Mouse (Mus musculus) kidney, embryonic 16.5 days (tissue): ENCODE data around the gene Pink1. TPM values are rescaled to one million over a fixed set of nuclear protein-coding genes. Genes with fewer than 3 reads are reported as not detected.

Experiments
- ATAC-seq: fragments of 200-750 bp; cut with Nextera tagmentation; 2 replicates; pipeline ENCODE4 v1.8.0; 2017; ENCODE audit warnings: moderate TSS enrichment; ENCODE audit not compliant: low FRiP score, low TSS enrichment
- H3K27ac ChIP-seq: fragments of 300-500 bp; sonication (generic); 2 replicates; pipeline ENCODE4 v1.5.1; 2014; ENCODE audit warnings: low read length
- H3K27me3 ChIP-seq: fragments of 300-500 bp; sonication (generic); 2 replicates; pipeline ENCODE4 v1.6.1; 2014; ENCODE audit warnings: low read length, control low read depth, mixed read lengths; ENCODE audit not compliant: insufficient read depth
- H3K36me3 ChIP-seq: fragments of 300-500 bp; sonication (generic); 2 replicates; pipeline ENCODE4 v1.6.1; 2014; ENCODE audit warnings: low read length, control low read depth, mixed read lengths; ENCODE audit not compliant: insufficient read depth
- H3K4me1 ChIP-seq: fragments of 300-500 bp; sonication (generic); 2 replicates; pipeline ENCODE4 v1.6.1; 2014; ENCODE audit warnings: low read length, control low read depth, mixed read lengths; ENCODE audit not compliant: insufficient read depth
- H3K4me2 ChIP-seq: fragments of 300-500 bp; sonication (generic); replicated peaks from 2 replicates; pipeline ENCODE4 v1.6.1; 2014; ENCODE audit warnings: low read depth, low read length
- H3K4me3 ChIP-seq: fragments of 300-500 bp; sonication (generic); 2 replicates; pipeline ENCODE4 v1.5.1; 2014; ENCODE audit warnings: mild to moderate bottlenecking, low read length
- H3K9ac ChIP-seq: fragments of 300-500 bp; sonication (generic); replicated peaks from 2 replicates; pipeline ENCODE4 v1.6.1; 2014; ENCODE audit warnings: low read length
- H3K9me3 ChIP-seq: fragments of 300-500 bp; sonication (generic); 2 replicates; pipeline ENCODE4 v1.6.1; 2016; ENCODE audit warnings: low read length, control low read depth
- WGBS: fragments of 180-500 bp; shearing (Covaris S2); extraction: QIAGEN DNeasy Blood & Tissue Kit; methylation state at CpG from one replicate; pipeline ENCODE4 v1.1.7; 2014; 5-methylcytosine and 5-hydroxymethylcytosine counted together
- polyA plus RNA-seq: library from polyadenylated mRNA; unstranded; fragments of >200 nt; fragmentation: Nextera tagmentation; extraction: Ambion mirVana; gene quantifications from 2 replicates; pipeline ENCODE4 v1.2.1, GENCODE M21; 2015

Pink1 gene
- polyA plus RNA-seq, 1 experiment from 2014 or later = 56.0 TPM

DNA sequence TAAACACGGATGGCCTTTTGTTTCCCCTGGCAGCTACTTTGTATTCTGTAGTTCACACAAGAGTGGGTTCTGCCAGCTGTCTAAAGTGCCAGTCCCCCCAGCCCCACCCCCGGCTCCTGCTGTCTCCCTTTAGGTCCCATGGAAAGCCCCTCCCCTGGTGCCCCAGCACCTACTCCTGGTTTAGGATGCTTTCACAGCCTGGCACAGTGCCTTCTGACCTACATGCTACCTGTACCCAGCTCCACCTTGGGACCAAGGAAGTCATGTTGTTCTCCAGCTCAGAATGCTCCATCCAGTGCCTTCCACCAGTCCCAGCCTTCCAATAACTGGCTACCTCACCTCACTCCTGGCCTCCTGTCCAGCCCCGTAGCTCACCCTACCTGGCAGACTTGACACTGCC, 19.1 kb downstream of the Pink1 start:
- peaks cover 18% of the 10 kb centered on the region for H3K4me1 ChIP-seq
- no peak overlapping the region for H3K4me2 ChIP-seq
- no peaks in the 10 kb centered on the region for H3K27me3 ChIP-seq
- H3K4me3 ChIP-seq = no peak overlapping the region
- H3K27ac ChIP-seq = no peak overlapping the region
- peaks cover 39% of the 10 kb centered on the region for H3K36me3 ChIP-seq
- no peak for ATAC-seq
- no peak overlapping the region for H3K9ac ChIP-seq
- 88% methylated on average over 3 of the region's 3 CpGs for WGBS
- no peaks in the 10 kb centered on the region for H3K9me3 ChIP-seq

DNA sequence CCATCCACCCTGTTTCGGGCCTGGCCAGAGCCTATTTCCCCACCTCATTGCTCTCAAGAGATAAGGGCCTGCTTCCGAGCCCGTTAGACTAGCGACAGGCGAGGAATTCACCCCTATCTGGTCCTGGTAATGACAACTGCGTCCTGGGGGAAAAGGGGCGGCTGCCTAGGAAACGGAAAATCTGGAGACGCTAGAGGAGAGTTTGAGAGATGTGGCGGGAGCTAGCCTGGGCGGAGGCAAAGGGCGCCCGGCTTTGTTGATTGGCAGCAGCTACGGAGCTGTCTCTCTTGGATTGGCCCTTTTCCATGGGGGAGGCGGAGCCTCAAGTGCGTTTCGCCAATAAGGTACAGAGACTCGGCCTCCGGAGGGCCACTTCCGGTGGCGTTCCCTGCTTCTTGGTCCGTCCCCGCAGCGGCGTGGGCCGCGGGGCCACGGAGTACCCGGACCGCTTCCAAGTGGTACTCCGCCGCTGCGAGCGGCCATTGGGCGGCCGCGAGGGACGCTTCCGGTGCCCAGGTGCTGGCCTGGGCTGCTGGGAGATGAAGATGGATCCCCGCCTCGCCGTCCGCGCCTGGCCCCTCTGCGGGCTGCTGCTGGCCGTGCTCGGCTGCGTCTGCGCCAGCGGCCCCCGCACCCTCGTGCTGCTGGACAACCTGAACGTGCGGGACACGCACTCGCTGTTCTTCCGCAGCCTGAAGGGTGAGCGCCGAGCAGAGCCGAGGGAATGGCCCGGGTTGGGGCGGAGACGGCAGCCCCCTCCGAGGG, 21.6 kb downstream of the Pink1 start, which contains the start of gene Ddost:
Gene Ddost (plus strand): TSS at position 391 of the 765 bp plus-strand sequence.
- under 1% methylated on average over 64 of the region's 64 CpGs for WGBS
- H3K9me3 ChIP-seq = no peaks in the 10 kb centered on the region
- peak within 1 kb of the TSS; percentile 99 for H3K4me3 ChIP-seq

DNA sequence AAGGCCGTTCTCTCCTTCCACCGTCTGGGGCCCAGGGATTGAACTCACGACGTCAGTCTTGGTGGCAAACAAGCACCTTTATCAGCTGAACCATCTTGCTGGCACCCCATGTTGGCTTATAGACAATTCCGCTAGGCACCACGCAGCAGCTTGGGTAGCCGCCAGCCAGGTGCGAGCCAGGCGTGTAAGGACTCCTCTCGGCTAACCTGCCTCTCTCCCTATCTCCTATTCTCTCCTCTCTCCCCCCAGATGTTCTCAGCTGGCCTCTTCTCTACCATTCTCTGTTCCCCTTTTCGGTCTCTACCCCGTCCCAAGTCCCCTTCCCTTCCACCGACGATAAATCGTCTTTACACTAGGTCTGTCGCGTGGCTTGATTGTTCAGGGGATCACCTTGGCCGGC, 22.4 kb downstream of the Pink1 start:
- Histone ChIP-seq H3K36me3 (peaks cover 9% of the 10 kb centered on the region), H3K4me3 (peak overlapping the region; percentile 99), H3K27me3 (0 out of 2 replicates have a peak, but pooled peaks cover 2% of the 10 kb centered on the region), H3K9me3 (no peaks in the 10 kb centered on the region), H3K4me2 (peak overlapping the region; percentile 90), H3K9ac (peak overlapping the region; percentile 88), H3K27ac (peak overlapping the region; percentile 85), H3K4me1 (peaks cover 18% of the 10 kb centered on the region)
- WGBS = 13% methylated on average over 18 of the region's 18 CpGs
- no peak for ATAC-seq

More for the DNA sequence above, 21.6 kb downstream of the Pink1 start, which contains the start of gene Ddost:
- Histone ChIP-seq H3K27ac (peak within 1 kb of the TSS; percentile 85), H3K9ac (peak within 1 kb of the TSS; percentile 99), H3K36me3 (peaks cover 16% of the 10 kb centered on the region), H3K4me2 (peak within 1 kb of the TSS; percentile 93), H3K4me1 (peaks cover 18% of the 10 kb centered on the region), H3K27me3 (0 out of 2 replicates have a peak, but pooled peaks cover under 1% of the 10 kb centered on the region)
- ATAC-seq = peak; percentile 99

DNA sequence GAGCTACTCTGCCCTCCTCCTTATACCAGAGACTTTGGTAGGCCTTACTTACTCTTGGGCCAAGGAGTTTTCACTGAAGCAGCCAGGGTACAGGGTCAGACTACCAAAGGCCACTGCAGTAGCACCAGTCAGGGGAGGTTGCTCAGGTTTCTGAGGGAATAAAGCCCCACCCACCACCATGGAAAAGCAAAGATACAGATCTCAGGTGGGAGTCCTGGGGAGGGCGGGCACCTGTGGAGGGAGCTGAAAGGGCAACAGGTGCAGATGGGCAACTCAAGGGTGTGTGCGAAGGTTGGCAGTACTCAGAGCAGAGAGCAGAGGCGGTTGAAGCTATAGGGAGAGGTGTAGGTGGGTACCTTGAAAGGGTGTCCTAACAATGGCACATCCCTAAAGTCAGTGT, 23.1 kb downstream of the Pink1 start:
- no peak overlapping the region for H3K9ac ChIP-seq
- no peak for ATAC-seq
- no peak overlapping the region for H3K27ac ChIP-seq
- 0 out of 2 replicates have a peak, but pooled peaks cover 2% of the 10 kb centered on the region for H3K27me3 ChIP-seq
- peaks cover 18% of the 10 kb centered on the region for H3K4me1 ChIP-seq
- H3K4me2 ChIP-seq = peak overlapping the region; percentile 90; the same call in 1 of the 2 replicates
- 0 out of 2 replicates have a peak, but pooled peaks cover 4% of the 10 kb centered on the region for H3K36me3 ChIP-seq
- H3K4me3 ChIP-seq = no peak overlapping the region
- no peaks in the 10 kb centered on the region for H3K9me3 ChIP-seq
- 86% methylated on average over 3 of the region's 3 CpGs for WGBS

DNA sequence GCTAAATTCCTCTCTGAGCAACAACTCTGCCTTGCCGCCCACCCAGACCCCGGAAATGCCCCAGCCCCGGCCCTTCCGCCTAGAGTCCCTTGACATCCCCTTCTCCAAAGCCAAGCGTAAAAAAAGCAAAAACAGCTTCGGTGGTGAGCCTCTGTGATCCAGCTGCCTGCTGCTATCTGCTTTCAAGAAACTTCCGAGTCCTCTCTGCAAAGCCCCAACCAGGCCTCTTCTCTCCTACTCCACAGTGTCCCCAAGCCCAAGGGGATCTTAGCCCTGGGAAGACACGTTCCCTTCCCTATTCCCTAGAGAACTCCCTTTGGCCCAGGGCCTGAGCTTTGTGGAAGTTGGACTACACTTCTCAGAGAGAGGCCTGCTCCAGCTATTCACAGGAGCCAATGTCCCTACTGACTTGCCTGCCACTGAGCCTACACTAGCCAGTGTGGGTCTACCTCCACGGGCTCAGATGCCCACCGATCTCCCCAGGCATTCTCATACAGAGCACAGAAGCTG, 24.8 kb downstream of the Pink1 start:
- H3K4me3 ChIP-seq = no peak overlapping the region

DNA sequence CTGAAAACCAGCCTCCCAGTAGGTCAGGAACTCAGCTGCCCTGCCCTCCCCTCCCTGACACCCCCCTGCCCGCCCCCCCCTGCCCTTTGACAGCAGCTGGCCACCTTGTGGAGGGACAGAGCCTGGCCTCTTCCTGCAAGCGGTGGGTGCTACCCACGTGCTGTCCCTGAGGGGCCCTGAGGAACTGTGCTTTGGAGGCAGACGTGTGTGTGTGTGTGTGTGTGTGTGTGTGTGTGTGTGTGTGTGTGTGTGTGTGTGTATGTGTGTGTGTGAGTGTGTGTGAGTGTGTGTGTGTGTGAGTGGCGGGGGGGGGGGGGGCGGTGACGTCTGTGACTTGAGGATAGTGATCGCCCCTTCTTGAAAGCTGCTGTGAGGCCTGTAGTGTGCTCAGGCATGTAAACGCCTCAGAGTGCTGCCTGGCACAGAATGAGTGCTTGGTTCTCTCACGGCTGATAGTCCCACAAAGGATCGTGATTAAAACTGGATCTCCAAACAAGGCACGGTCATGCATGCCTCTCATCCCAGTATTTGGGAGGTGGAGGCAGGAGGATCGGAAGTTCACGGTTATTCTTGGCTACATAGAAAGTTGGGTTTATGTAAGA, 32.1 kb downstream of the Pink1 start:
- 0 out of 2 replicates have a peak, but pooled peaks cover 3% of the 10 kb centered on the region for H3K4me1 ChIP-seq
- H3K4me2 ChIP-seq = no peak overlapping the region
- no peaks in the 10 kb centered on the region for H3K27me3 ChIP-seq
- H3K36me3 ChIP-seq = no peaks in the 10 kb centered on the region
- H3K9ac ChIP-seq = no peak overlapping the region
- 89% methylated on average over 7 of the region's 14 CpGs for WGBS
- no peak for ATAC-seq
- H3K27ac ChIP-seq = no peak overlapping the region
- H3K9me3 ChIP-seq = no peaks in the 10 kb centered on the region
- H3K4me3 ChIP-seq = no peak overlapping the region

More for the DNA sequence above, 24.8 kb downstream of the Pink1 start:
- no peaks in the 10 kb centered on the region for H3K9me3 ChIP-seq
- peaks cover 18% of the 10 kb centered on the region for H3K4me1 ChIP-seq
- no peak overlapping the region for H3K27ac ChIP-seq
- ATAC-seq = no peak
- 0 out of 2 replicates have a peak, but pooled peaks cover 2% of the 10 kb centered on the region for H3K27me3 ChIP-seq
- H3K4me2 ChIP-seq = no peak overlapping the region
- 83% methylated on average over 10 of the region's 10 CpGs for WGBS
- no peaks in the 10 kb centered on the region for H3K36me3 ChIP-seq
- H3K9ac ChIP-seq = no peak overlapping the region

DNA sequence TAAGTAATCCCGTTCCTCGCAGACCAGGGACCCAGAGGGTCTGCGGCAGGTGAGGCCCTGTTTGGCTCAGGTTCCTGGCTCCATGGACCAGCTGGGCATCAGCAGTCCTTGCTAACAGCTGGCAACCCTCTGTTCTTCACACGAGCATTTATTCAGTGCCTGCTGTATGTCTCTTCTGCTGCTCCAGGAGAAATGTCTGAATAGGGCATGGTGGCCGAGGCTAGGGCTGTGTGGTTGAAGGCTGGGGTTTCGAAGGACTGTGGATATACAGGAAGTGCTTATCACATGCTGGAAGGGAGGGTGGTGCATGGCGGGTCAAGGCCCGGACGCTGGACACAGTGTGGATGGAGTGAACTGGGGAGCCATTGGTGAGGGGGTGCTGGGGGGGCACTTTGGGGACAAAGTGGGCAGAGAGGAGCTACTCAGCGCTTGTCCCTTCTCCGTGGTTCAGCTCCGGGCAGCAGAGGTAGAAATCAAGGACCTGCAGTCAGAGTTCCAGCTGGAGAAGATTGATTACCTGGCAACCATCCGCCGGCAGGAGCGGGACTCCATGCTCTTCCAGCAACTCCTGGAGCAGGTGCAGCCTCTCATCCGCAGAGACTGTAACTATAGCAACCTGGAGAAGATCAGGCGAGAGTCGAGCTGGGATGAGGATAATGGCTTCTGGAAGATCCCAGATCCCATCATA, 32.7 kb downstream of the Pink1 start:
- H3K4me1 ChIP-seq = 0 out of 2 replicates have a peak, but pooled peaks cover 3% of the 10 kb centered on the region
- 76% methylated on average over 18 of the region's 18 CpGs for WGBS
- no peak for ATAC-seq

DNA sequence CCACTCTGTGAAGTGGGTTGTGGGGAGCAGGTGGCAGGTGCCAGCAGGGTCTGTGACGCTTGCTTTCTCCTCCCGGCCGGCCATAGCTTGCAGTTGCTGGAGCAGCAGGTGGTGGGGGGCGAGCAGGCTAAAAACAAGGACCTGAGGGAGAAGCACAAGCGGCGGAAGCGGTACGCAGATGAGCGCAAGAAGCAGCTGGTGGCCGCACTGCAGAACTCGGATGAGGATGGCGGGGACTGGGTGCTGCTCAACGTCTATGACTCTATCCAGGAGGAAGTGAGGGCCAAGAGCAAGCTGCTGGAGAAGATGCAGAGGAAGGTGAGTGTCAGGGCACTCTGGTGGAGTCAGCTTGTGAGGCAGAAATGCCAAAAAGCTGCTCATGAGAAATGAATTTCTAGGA, 34.1 kb downstream of the Pink1 start:
- no peaks in the 10 kb centered on the region for H3K36me3 ChIP-seq
- 84% methylated on average over 13 of the region's 13 CpGs for WGBS
- ATAC-seq = no peak
- no peak overlapping the region for H3K4me3 ChIP-seq
- no peak overlapping the region for H3K4me2 ChIP-seq
- 0 out of 2 replicates have a peak, but pooled peaks cover 3% of the 10 kb centered on the region for H3K4me1 ChIP-seq
- H3K27me3 ChIP-seq = no peaks in the 10 kb centered on the region
- H3K9me3 ChIP-seq = no peaks in the 10 kb centered on the region
- 0 out of 2 replicates have a peak overlapping the region, but pooled peaks have one; percentile 34 for H3K27ac ChIP-seq
- no peak overlapping the region for H3K9ac ChIP-seq

More for the DNA sequence above, 32.7 kb downstream of the Pink1 start:
- Histone ChIP-seq H3K4me2 (no peak overlapping the region), H3K4me3 (no peak overlapping the region), H3K36me3 (no peaks in the 10 kb centered on the region), H3K27me3 (no peaks in the 10 kb centered on the region), H3K9ac (no peak overlapping the region), H3K9me3 (no peaks in the 10 kb centered on the region), H3K27ac (no peak overlapping the region)

DNA sequence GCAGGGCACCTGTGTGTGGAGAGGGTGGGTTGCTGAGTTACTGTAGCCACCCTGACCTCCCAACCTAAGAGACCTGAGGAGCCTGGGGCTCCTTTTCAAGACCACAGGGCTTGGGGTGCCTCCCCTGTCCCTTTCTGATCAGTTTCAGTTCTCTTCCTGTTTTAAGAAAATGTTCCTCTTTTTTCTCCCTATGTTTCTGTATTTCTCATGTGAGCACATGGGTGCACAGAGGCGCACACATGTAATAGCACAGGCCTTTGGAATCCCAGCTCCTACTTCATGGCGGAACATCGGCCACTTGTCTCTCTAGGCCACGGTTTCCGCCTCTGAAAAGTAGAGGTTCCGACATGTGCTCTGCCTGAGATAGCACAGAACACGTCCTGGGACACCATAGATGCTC, 37.4 kb downstream of the Pink1 start:
- no peak overlapping the region for H3K4me3 ChIP-seq
- no peak overlapping the region for H3K4me2 ChIP-seq
- no peak overlapping the region for H3K27ac ChIP-seq
- WGBS = 86% methylated on average over 7 of the region's 7 CpGs
- 0 out of 2 replicates have a peak, but pooled peaks cover 3% of the 10 kb centered on the region for H3K4me1 ChIP-seq
- no peak overlapping the region for H3K9ac ChIP-seq
- no peak for ATAC-seq
- no peaks in the 10 kb centered on the region for H3K9me3 ChIP-seq
- no peaks in the 10 kb centered on the region for H3K36me3 ChIP-seq
- H3K27me3 ChIP-seq = no peaks in the 10 kb centered on the region
